Mouse (Mus musculus) bone marrow, adult 2 months (tissue): Measurements from ENCODE around the gene Lmo7.

Experiments
- CTCF ChIP-seq: fragments of 200-500 bp; IDR thresholded peaks from 2 replicates; pipeline ENCODE4 v1.5.1; 2011; ENCODE audit warnings: low read length, control low read depth; ENCODE audit not compliant: control insufficient read depth, insufficient read depth
- POLR2A ChIP-seq: fragments of 200-500 bp; IDR thresholded peaks from 2 replicates; pipeline ENCODE4 v1.6.1; 2011; ENCODE audit warnings: low read depth, mild to moderate bottlenecking, control low read depth, low read length, borderline replicate concordance; ENCODE audit not compliant: control insufficient read depth

DNA sequence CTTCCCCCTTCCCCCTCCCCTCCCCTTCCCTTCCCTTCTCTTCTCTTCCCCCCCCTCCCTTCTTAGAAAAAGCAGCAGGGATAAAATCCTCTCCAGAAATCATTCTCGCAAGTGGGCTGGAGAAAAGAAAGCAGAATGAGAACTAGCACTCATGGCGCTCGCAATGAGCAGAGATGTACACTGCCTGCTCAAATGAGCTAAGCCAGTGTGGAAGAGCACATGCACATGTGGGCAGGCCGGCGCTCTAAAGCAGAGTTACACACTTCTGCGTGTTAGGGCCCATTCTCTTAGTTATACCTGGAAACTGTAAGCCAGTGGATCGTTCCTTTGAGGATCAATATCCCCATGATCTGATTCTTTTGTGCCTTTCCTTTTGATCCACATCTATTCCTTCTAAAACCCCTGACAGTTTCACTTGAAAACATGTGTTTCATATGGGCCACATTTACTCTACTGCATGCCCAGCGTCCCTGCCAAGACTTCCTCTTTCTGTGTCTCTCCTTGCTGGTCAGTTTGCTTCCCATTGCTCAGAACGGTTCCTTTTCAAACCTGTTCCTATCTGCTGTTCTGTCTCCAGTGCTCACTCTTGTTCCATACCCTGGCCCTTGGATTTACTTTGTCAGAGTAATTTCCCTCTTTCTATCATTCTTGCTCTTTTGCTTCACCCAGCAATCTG is 224.2 kb downstream of the Lmo7 start:
- TF ChIP-seq CTCF, result no peak
- TF ChIP-seq POLR2A, result no peak
